Mouse (Mus musculus): ENCODE measurements around the gene Neurod2.

DNA sequence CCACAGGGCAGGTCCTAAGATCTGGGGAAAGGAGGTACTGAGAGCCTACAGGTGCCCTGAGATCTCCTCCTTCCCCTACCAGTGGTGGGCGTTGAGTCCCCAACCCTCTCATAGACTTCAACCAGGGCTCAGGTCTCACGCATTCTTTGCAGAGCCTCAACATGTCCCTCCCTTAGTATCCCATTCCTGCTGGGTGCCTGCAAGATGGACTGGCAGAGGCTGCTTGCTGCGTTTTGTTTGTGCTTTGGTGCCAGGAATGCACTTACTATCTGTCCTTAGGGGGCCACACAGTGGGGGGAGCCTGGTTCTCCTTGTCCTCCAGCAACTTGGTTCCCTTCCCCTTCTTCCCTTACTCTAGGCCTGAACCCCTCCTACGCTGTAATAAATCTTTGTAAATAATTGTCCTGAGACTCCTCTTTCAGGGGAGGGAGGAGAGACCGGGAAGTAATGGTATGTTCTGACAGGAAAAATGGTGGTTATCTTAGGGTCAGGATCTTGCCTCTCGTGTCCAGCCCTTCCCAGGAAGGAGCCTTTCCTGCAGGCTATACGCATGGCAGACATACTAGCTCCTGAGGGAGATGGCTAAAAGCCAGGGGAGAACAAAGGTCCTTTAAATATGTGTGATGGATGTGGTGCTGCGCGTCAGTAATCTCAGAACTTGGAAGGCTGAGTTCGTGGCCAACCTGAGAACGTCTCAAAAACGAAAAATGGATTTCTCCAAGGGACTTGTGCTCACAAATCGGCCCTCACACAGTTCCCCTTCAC is 28.1 kb upstream of the Neurod2 start:
- no peak for TF ChIP-seq POLR2A (IDR thresholded peaks at IDR 0.05; ENCODE audit: insufficient read length, low read depth)
- TF ChIP-seq E2F4 (IDR thresholded peaks at IDR 0.05; ENCODE audit: insufficient read depth), result no peak
- TF ChIP-seq USF1 (IDR thresholded peaks at IDR 0.05; ENCODE audit: low read depth), result no peak
- no peak for TF ChIP-seq MAX (IDR thresholded peaks at IDR 0.05; ENCODE audit: low read depth)
- TF ChIP-seq POLR2AphosphoS2 (IDR thresholded peaks at IDR 0.05; ENCODE audit: insufficient read length, low read depth), result no peak
- TF ChIP-seq CEBPB (IDR thresholded peaks at IDR 0.05; ENCODE audit: insufficient read depth, poor library complexity, severe bottlenecking), result no peak
- TF ChIP-seq MYOG (IDR thresholded peaks at IDR 0.05; ENCODE audit: control insufficient read depth in 1 of 3, insufficient read depth in 1 of 3, insufficient read length in 2 of 3, low read depth in 2 of 3), result no peak
- no peak for TF ChIP-seq TCF12 (IDR thresholded peaks at IDR 0.05; ENCODE audit: insufficient read depth, poor library complexity, severe bottlenecking)
- no peak for TF ChIP-seq SRF (IDR thresholded peaks at IDR 0.05; ENCODE audit: control insufficient read depth, insufficient read length, low read depth)
